Mouse (Mus musculus): ENCODE data around the gene Elavl2.

Elavl2 gene

DNA sequence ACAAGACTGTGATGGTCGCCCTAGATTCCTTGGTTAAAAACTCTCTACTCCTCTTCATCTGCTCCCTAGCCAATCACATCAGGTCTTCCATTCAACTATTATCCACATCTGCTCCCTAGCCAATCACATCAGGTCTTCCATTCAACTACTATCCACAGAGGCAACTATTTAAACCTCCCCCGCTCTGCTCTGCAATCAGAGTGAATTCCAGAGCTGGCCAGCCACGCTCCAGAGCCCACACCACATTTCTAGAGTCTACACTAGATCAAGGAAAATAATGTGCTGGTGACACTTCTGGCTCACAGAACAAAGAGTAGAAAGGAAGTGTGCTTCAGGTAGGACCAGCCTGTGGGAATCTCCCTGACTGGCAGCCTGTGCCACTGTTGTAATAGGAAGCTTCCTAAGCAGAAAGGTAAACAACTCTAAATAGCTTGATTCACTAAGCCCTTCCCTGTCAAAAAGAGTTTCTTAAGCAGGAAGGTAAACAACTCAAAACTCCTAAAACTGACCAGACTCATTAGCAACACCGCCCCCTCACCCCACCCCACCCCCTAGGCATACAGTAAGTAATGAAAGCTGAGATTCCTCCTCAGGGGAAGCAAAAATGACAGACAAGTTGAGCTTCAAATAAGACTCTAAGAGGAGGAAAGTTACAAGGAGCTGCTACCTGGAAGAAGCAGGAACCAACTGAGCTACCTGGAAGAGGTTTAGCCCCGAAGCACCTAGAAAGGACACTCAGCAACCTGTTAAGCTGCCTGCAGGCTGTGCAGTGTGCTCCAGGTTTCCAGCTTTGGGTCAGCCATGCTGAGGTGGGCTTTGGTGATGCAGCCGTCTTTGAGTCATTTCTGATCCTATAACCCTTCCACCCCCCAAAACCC lies 191.9 kb downstream of the Elavl2 start:
- DNase-seq = no peak
